ENCODE assay signal across 19 mouse cellular contexts in the genomic region with DNA sequence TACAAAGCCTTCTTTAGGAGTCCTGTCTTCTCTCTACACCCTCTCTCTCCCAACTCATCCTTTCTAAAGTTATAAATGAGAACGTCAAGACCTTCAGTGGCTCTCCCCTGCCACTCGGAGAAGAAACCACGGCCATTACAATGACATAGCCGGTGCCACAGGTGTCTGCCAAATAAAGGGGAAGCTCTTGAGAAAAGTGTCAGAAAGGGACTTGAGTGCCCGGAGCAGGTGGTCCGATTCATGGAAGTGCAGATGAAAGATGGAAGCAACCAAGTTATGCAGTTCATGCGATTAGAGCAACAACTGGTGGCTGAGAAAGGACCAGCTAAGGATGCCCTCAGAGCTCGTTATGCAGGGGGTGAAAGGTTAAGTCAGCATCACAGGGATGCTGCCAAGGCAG. TPM values are rescaled to one million over a fixed set of nuclear protein-coding genes. Genes with fewer than 3 reads are reported as not detected.
DNase-seq lines count a peak whose midpoint lies in the region; ATAC-seq lines count a peak whose summit lies in the region.
"Had no signal": no experiment of that assay in that cellular context is flagged by ENCODE, and none has a peak within 500 bp of the region (broad histone marks: within the 10 kb centered on the region; RNA-seq: fewer than 3 reads in every experiment).

No protein-coding gene starts in this region.

- H3K27me3 ChIP-seq in midbrain, embryonic 11.5 days (ENCODE audit: control insufficient read depth, insufficient read depth, low read length): no peaks in the 10 kb centered on the region
- peaks cover 13% of the 10 kb centered on the region for H3K27me3 ChIP-seq in midbrain, embryonic 13.5 days

- H3K4me2 ChIP-seq in midbrain, embryonic 11.5 days: no peak overlapping the region
- H3K4me2 ChIP-seq in midbrain, embryonic 13.5 days (replicated peaks): no peak overlapping the region

- ATAC-seq in midbrain, embryonic 11.5 days (ENCODE audit: low FRiP score): no peak
- ATAC-seq in midbrain, embryonic 13.5 days: no peak
- ATAC-seq: activated CD4-positive, CD25-positive, alpha-beta regulatory T cell, adult 4 months; CD4-positive, CD25-positive, alpha-beta regulatory T cell, adult 4 months; Patski had no signal

- H3K9ac ChIP-seq in midbrain, embryonic 11.5 days (ENCODE audit: low read length): no peak overlapping the region
- H3K9ac ChIP-seq in midbrain, embryonic 13.5 days (replicated peaks): no peak overlapping the region

- WGBS in midbrain, embryonic 11.5 days: 85% methylated on average over 8 of the region's 8 CpGs
- WGBS in midbrain, embryonic 13.5 days: 84% methylated on average over 8 of the region's 8 CpGs

- peak; percentile 60 for DNase-seq in heart, adult 11 months
- no peak for DNase-seq in heart, adult 9 months (ENCODE audit: low spot score in 2 of 2)
- peak; percentile 64 for DNase-seq in midbrain, embryonic 11.5 days (ENCODE audit: low spot score, missing footprints)
- DNase-seq: adrenal gland, adult 2 months; adrenal gland, adult 8-10 months; adrenal gland, postnatal 10 days; adrenal gland, postnatal 14 days; adrenal gland, postnatal 25 days; adrenal gland, postnatal 36 days; B cell, adult 2 months; cerebellum, adult 11 months; cerebellum, adult 11-12 months; cerebellum, adult 18-20 months had no signal

- no peak overlapping the region for H3K4me3 ChIP-seq in midbrain, embryonic 11.5 days (ENCODE audit: low read depth, low read length)
- H3K4me3 ChIP-seq in midbrain, embryonic 13.5 days (replicated peaks): no peak overlapping the region

- no peaks in the 10 kb centered on the region for H3K36me3 ChIP-seq in midbrain, embryonic 11.5 days (ENCODE audit: control insufficient read depth, insufficient read depth, low read length)
- no peaks in the 10 kb centered on the region for H3K36me3 ChIP-seq in midbrain, embryonic 13.5 days
- H3K36me3 ChIP-seq: G1E had no signal

- H3K27ac ChIP-seq in midbrain, embryonic 11.5 days (ENCODE audit: low read depth, low read length): no peak overlapping the region
- H3K27ac ChIP-seq in midbrain, embryonic 13.5 days: no peak overlapping the region

- H3K9me3 ChIP-seq in midbrain, embryonic 11.5 days (ENCODE audit: control insufficient read depth, low read length): no peaks in the 10 kb centered on the region
- H3K9me3 ChIP-seq in midbrain, embryonic 13.5 days: no peaks in the 10 kb centered on the region
- H3K9me3 ChIP-seq: G1E had no signal

- no peaks in the 10 kb centered on the region for H3K4me1 ChIP-seq in midbrain, embryonic 11.5 days (ENCODE audit: control insufficient read depth, insufficient read depth, low read length)
- H3K4me1 ChIP-seq in midbrain, embryonic 13.5 days (replicated peaks): no peaks in the 10 kb centered on the region

RNA-seq across cellular contexts. Expression of gene Fer1l4, which starts 9.8 kb away (rescaled TPM):
- polyA plus RNA-seq in midbrain, embryonic 11.5 days (2014; fragmentation: Nextera tagmentation; extraction: Ambion mirVana): not detected in 2 replicates
- not detected in 2 replicates for polyA plus RNA-seq in midbrain, embryonic 13.5 days (2015; fragmentation: Nextera tagmentation; extraction: Ambion mirVana)
- polyA plus RNA-seq: activated CD4-positive, CD25-positive, alpha-beta regulatory T cell, adult 4 months; adrenal gland, adult 2 months; C2C12; CD4-positive, CD25-positive, alpha-beta regulatory T cell, adult 4 months; G1E; Patski had no signal

RNA-seq across cellular contexts. Expression of gene Spag4, which starts 22.1 kb away (rescaled TPM):
- polyA plus RNA-seq in midbrain, embryonic 11.5 days (2014; fragmentation: Nextera tagmentation; extraction: Ambion mirVana): 5.9 and 6.2 TPM in 2 replicates
- polyA plus RNA-seq in midbrain, embryonic 13.5 days (2015; fragmentation: Nextera tagmentation; extraction: Ambion mirVana): 6.0 TPM in 2 replicates
- polyA plus RNA-seq: activated CD4-positive, CD25-positive, alpha-beta regulatory T cell, adult 4 months had no signal

RNA-seq across cellular contexts. Expression of gene Ergic3, which starts 35.1 kb away (rescaled TPM):
- 212 and 224 TPM in 2 replicates for polyA plus RNA-seq in midbrain, embryonic 11.5 days (2014; fragmentation: Nextera tagmentation; extraction: Ambion mirVana)
- 336 and 349 TPM in 2 replicates for polyA plus RNA-seq in midbrain, embryonic 13.5 days (2015; fragmentation: Nextera tagmentation; extraction: Ambion mirVana)

RNA-seq across cellular contexts. Expression of gene 6430550D23Rik, which starts 35.1 kb away (rescaled TPM):
- polyA plus RNA-seq in midbrain, embryonic 11.5 days (2014; fragmentation: Nextera tagmentation; extraction: Ambion mirVana): 0.62 and 1.1 TPM in 2 replicates
- 1.4 and 1.9 TPM in 2 replicates for polyA plus RNA-seq in midbrain, embryonic 13.5 days (2015; fragmentation: Nextera tagmentation; extraction: Ambion mirVana)

Comparison
In these comparisons a context has a peak if more than half of its experiments do, and no peak if none do; other contexts are left out.
1. DNase-seq: peak in heart, adult 11 months (single experiment) and midbrain, embryonic 11.5 days (single experiment); none in heart, adult 9 months (0 of 2).